Mouse (Mus musculus): ENCODE measurements around the gene Ggct.

- TF ChIP-seq CTCF (IDR thresholded peaks at IDR 0.05; ENCODE audit: borderline replicate concordance, extremely low read depth, insufficient read depth, insufficient read length) (no peak), POLR2A (IDR thresholded peaks at IDR 0.05; ENCODE audit: borderline replicate concordance, extremely low read depth, insufficient read depth, insufficient read length, poor library complexity, severe bottlenecking) (no peak)
Observed at GRCm38 (mm10) chr6:54936496-54936895, 56.3 kb downstream of the Ggct start.
